Mouse (Mus musculus) 3T3-L1 (cell line): ENCODE data around the gene Bbip1.
"Not testable (repeated sequence)": the region's sequence is repeated elsewhere in the genome, so short reads cannot be mapped to it uniquely, and the experiment has no call there.

ENCODE experiments used
- DNase-seq: peaks from one replicate; pipeline ENCODE4 v3.0.0-alpha.2; 2015; ENCODE audit warnings: low read depth, low spot score

Bbip1 gene

DNA sequence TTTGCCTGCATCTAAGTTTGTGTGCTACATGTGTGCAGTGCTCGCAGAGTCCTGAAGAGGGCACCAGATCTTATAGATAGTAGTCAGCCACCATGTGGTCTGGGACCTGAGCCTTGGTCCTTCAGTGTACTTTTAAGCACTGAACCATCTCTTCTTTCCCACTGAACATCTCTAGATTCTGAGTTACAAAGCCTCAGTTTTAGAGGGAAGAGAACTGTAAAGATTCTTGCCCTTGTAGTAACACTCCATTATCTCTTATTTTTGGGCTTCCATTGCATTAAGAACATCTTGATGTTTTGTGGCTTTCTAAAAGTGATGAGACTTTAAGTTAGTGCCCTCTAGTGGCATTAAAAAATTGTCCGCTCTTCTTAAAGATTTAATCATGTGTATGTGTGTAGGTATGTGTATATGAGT lies 19.1 kb downstream of the Bbip1 start:
- peak; percentile 80 for DNase-seq

DNA sequence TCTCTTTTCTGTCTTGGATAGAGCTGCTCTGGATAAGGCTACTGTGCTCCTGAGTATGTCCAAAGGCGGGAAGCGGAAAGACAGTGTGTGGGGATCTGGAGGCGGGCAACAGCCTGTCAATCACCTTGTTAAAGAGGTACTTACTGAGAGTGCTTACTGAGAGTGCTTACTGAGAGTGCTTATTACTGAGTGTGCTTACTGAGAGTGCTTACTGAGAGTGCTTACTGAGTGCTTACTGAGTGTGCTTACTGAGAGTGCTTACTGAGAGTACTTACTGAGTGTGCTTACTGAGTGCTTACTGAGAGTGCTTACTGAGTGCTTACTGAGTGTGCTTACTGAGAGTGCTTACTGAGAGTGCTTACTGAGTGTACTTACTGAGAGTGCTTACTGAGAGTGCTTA lies 22.4 kb downstream of the Bbip1 start:
- not testable (repeated sequence) for DNase-seq

DNA sequence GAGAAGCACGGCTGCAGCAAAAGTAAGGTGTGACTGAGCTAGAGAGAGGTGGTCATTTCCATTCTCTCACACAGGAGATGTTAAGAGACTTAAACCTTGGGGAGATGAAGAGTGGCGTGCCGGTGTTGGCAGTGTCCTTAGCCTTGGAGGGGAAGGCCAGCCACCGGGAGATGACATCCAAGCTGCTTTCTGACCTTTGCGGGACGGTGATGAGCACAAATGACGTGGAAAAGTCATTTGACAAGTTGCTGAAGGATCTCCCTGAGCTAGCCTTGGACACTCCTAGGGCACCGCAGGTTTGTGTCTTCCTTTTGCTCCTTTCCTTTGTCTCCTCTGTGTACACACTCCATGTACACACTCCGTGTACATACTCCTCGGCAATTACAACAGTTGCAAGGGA lies 24.9 kb downstream of the Bbip1 start:
- DNase-seq: no peak

DNA sequence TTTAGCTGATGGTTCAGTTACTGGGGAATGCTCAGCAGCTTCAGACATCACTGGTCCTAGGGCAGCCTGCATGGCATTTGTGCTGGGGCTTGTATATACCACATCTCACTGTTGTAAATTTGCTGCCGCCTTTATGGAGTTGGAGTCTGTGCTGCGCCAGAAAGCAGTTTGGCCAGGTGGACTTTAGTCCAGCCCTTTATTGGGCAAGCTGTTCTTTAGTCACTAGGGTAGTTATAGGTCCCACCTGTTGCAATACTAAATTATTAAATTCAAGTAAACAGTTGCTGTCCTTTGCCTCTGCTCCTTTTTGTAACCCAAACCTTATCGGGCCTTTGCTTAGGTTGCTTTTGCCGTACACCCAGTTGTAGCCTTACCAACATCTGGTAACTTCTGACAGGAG lies 29.5 kb downstream of the Bbip1 start:
- no peak for DNase-seq

DNA sequence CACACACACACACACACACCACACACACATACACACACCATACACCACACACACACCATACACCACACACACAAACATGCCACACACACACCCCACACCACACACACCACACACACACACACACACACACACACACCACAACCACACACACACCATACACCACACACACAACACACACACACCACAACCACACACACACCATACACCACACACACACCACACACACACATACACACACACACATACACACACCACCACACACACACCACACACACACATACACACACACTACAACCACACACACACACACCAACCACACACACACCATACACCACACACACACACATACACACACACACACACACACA lies 37.7 kb downstream of the Bbip1 start:
- DNase-seq: not testable (repeated sequence)

DNA sequence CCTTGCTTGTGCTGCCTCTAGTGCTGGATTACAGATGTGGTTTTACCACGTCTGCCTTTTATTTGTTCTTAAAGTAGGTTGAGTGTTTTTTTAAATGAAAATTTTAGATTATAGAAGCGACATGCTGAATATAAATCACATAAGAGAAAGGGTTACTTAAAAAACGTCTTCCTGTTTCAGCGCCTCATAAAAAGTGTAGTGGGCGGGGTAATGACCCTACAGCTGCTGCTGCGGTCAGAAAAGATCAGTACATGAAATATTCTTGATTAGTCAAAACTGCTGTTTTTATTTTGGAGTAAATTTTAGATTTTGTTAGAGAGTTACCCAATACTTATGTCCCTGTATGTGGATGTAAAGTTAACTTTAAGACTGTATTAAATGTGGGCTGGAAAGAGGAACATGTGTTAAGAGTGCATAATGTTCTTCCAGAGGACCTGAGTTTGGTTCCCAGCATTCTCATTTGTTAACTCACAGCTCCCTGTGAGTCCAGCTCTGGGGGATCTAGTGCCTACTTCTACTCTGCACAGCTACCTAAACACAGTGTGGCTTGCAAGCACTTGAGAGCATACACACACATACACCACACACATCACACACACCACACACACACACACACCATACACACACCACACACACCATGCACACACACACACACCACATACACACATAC lies 38.3 kb downstream of the Bbip1 start:
- DNase-seq: no peak

DNA sequence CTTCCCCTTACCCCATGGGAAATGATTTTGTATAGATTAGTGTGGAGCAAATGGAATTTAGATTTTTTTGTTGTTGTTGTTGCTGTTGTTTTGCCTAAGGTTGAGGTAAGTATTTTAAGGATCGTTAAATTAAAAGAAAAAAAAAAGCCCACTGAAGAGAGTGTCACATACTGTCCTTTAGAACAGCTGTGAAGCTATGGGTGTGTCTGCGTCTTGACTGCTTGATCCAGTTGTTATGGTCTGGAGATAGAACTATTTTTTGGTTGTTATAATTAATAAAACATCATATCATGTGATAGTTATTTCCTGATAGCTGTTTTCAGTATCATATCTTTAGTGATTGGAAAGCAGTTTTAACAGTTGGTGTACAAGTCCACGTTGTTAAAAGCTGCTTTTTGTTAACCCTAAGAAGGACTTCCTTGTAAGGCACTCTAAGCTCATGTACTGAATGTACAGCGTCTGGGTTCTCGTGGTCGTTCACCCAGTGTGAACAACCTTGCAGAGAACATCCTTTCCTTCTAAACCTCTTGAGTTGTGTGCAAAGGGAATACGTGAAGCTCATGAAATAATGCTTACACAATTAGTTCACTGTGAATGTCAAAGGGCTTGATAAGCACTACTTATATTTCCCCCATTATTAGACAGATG lies 39.5 kb downstream of the Bbip1 start:
- no peak for DNase-seq

DNA sequence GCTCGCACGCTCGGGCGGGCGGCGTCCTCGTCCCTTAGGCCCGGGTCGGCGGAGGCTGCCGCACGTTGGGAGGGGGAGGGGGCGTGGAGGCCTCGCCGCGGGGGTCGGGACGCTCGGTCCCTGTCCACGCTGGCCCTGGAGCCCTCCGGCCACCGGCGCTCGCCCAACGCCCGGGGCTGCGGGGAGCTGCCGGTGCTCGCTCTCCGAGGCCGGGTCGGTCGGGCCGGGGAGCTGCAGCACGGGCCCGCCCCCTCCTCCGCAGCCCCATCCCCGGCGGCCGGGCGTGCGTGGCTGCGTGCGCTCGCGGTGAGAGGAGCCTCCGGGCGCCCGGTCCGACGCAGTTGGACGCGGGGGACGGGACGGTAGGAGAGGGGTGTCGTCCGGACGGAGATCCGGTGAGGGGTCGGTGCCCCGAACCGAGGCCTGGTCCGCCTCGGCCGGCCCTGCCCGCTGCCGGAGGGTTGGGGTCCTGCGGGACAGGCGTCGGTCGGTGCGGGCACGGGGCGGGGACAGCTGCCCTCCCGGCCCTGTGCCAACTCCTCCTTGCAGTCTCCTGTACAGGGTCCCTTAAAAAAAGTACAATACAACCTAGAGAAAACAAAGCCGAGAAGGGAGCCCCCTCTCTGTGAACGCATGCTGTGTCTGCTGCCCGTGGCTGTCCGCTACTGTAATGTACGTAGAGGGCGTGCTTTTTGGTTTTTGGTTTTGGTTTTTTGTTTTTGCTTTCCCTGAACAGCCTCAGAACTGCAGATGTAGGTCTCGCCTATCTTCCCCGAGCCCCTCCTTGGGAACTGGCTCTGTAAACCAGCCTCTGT lies 40.7 kb downstream of the Bbip1 start:
- peak; percentile 83 for DNase-seq

DNA sequence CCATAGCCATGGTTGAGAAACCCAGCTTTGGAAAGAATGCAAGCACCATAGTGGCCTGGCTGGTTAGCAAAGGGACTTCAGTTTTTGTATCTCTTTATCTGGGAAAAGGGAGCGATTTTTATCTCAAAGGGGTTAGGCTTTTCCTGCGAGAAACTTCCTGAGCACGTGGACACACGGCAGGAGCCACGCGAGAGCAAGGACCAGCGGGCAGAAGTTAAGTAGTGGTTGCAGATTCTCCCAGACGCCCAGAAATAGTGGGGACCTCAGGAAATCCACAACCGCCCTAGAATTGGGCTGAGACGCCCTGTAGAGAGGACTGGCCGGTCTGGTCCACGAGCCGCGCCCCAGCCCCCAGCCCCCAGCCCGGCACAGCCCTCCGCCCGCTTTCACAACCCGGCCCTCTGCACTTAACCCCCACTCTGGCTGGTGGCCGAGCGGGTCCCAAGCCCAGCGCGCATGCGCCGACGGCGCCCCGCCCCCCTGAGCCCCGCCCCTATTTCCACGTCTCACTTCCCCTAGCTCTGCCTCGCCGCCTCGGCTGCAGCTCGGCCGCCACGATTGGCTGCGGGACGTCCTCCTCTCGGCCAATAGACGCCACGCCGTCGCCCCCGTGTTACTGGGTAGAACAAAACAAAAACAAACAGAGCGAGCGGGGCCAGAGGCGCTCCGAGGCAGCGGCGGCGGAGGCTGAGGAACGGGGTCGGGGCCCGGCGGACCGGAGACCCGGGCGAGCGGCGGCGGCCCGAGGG lies 41.5 kb downstream of the Bbip1 start:
- peak; percentile 98 for DNase-seq

DNA sequence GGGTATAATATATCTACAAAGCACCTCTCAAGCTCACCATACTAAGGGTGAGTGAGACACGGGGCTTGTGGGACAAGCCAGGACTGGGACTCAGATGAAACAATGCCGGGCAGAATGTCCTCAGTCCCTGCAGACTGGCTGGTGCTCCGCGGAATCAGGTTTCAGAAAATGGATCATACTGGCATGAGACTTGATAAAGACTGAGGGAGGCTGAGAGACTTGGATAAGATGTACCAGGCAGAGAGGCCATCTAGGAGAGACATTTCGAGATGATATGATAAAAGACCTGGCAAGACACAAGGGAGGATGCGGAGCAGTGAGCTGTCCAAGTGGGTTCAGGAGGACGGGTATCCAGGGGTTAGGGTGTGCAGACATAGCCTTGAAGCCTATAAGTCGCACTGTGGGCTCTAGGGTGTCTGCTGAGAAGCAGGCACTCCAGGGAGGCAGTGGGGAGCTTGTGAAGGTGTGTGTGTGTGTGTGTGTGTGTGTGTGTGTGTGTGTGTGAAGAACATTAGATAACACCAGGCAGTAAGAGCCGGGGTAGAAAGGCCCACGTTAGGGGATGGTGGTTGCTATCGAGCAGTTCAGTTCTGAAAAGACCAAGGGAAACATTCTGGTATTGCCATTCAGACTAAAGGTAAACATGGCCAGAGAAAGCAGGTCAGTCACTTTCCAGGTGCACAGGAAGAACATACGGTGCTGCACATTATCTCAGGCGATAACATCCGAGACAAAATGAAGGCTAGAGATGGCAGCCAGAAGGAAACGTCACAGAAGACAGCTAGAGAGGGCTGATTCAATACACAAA lies 42.3 kb downstream of the Bbip1 start:
- no peak for DNase-seq

DNA sequence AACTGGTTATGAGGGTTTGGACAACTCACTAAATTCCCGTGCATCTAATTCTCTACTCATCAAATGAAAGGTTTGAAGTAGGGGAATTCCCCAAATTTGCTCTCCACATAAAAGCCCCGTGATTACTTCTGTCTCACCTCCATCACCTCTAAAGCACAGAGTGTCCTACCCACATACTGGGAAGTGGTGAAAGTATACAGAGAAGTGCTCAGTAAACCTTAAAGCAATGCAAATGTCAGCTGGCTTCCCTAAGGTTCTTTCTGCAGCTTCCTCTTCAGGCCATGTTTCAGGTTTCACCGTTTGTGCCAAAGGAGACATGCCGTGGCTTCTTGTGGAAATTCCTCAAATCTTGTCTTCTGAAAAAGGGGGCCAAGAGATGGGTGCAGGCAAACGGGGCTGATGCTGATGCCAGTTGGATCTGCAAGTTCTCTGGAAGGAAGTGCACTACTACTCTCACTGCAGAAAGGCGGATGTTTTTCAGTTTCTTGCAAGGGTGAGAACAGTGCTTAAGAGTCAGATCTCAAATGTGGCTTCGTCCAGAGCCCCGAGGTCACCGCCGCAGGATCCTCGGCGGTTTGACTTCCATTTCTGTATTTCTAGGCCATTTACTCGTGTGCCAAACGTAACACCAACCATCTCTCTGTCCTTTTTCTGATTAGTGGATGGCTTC lies 44.4 kb downstream of the Bbip1 start:
- no peak for DNase-seq

DNA sequence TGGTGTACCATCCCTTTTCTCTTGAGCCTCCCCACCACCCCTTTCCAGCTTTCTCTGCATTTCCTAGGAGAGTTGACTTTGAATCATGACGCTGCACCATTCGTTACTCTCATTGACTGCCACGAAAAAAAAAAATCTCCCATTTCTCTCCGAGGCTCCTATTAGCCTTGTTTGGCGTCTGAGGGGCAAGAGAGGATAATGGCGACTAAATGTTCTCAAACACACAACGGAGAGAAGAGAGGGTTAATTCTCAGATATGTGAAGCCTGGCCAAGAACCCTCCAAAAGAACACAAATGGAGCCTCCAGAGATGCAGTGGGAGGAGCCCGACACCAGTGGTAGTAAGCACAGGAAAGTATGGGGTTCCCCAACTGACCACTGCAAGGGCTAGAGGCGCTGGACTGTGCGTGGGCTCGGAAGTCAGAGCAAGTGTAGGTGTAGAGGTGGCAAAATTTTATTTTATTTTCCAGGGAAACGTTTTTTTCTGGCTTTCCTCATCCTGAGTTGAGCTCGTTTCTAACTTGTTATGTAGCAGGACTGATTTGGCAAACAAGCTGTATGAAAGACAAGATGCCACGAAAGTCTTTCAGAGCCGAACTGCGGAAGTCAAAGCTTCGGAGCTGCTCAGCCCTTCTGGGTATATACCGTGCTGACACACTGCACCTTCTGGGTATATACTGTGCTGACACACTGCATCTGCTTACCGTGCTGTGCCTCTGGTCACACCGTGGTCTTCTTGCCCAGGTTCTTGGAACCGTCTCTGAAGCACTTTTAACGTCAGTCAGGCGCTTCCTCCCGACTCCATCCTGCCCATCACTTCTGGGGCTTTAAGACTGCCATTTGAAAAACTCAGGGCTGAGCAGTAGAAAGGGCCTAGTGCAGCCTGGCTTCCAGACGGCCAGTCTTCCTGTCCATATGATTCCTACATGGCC lies 45.2 kb downstream of the Bbip1 start:
- no peak for DNase-seq

DNA sequence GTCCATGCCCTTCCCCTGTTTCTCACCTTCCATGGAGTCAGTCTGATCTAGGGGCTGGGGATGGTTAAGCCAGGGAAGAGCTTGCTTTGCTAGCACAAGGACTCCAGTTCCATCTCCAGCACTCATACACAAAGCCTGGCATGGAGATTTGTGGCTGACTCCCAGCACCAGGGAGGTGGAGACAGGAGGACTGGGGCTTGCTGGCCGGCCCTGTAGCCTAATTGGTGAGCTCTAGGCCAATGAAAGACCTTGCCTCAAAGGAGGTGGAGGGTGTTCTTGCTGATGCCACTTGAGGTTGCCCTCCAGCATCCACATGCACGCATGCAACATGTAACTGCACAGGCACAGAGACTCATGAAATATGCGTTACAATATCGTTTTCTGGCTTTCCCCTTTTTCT lies 45.9 kb downstream of the Bbip1 start:
- DNase-seq: no peak

DNA sequence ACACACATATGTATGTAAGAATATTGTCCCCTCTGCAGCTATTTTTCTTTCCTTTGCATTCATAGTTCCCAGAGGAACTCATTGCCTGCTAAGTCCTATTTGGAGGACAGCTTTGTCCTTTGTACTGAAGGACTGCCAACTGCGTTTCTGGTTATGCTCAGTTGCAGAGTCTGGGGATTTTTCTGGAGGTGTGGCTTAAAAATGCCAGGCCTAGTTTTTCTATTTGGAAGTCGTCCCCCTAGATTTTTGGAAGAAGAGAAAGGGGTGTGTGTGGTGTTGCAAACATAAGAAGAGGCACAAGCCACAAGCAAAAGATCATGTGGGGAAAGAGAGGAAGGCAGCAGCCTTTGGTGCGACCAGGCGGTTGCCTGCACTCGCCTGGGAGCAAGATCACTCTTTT lies 46.4 kb downstream of the Bbip1 start:
- DNase-seq: no peak

DNA sequence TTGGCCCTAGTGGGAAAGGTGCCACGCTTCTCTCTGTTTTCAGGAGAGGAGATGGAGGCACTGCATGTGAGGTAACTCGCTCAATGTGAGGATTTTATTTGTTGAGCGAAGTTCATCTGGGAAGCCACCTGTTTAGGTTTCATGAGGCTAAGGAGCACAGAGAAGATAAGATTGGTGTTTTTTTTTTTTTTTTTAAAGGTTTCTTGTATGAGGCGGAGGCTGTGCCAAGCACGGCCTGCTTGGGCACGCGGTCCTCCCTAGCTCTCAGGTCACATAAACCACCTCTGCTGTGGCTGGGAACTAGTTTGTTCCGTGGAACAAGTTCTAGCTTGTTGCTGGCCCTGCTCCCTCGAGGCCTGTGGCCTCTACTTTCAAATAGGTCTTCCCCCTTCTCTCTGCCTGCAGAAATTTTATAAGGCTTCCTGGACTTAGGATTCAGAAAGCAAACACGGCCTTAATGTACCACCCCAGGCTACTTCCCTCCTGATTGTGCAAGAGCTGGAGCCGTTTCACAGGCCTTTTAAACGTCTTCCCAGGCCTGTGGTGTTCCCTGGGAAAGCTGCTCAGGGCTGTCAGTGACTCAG lies 49.8 kb downstream of the Bbip1 start:
- peak; percentile 76 for DNase-seq

DNA sequence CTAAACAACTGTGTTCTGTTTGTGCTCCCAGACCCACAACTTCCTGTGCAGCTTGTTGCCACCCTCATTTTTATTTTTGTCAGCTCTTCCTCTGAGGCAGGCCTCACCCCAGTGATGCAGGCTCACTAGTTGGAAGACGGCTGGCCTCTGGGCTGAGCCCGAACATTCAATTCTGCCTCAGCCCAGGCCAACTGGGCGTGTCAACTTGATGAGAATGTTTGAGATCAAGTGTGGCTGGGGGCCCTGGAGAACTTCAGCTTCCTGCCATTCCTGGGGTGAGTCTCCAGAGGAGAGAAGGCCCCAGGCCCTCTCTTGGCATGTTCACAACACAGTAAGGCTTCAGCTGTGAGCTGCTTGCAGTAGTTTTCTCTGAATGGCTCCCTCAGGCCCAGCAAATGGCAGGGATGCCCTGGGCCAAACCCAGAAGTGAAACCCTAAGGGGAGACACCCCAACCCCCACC lies 50.7 kb downstream of the Bbip1 start:
- peak; percentile 59 for DNase-seq

DNA sequence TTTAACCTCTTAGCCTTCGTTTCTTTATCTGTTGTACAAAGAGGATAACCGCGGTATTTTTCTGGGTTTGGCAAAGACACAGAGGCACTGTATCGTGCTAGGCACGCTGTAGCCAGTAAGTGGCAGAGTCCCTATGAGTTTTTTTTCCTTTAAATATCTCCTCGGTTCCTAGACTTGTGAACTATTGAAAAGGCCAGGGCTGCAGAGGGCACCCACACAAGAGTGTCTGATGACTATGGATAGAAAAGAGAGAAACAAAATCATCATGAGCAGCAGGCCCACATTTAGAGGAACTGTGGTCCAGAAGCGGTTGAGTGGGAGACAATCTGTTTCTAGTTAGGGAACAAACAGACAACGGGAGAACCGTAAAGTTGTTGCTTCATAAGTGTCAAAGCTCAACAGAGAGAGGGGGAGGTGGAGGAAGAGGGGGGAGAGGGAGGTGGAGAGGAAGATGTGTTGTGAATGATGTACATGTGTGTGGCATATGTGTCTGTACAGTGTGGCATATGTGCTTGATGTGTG lies 51.5 kb downstream of the Bbip1 start:
- DNase-seq: no peak

DNA sequence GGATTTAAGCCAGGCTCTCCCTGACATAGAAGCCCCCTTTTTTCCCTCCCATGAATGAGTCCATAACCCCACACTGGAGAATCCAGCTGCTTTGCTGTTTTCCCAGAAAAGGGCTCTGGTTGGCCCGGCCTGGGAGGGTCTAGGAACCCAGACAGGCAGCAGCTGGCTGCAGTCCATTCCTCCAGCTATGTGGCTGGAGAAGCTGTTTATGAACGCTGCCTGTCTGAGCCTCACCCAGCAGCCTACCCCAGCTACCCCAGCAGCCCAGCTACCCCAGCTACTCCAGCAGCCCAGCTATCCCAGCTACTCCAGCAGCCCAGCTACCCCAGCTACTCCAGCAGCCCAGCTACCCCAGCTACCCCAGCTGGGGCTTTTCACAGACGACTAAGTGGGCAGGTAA lies 52.4 kb downstream of the Bbip1 start, which contains the start of gene Pdcd4:
Gene Pdcd4, plus strand, starts transcription at position 171 of the 400 bp plus-strand sequence.
- no peak for DNase-seq

DNA sequence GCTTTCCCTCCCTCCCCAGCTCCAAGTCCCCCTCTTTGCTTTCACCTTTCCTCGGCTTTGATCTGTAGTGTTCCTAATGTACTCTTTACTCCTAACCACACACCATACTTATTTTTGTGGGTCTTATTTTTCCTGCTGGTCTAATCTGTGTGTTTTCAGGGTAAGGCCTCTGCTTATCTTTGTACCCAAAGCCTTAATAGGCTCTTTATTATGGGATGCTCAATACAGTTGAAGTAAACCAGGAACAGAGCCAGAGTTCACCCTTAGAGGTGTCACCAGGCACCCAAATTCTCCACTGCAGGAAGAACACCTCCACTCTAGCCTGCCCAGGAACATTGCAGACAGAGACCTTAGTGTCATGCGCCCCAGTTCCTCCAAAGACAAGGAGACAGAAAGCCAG lies 52.9 kb downstream of the Bbip1 start:
- DNase-seq: no peak
